Mouse (Mus musculus) E14TG2a.4 (cell line): ENCODE data around the gene Atp9a.

Experiments
- CTCF ChIP-seq: conservative IDR thresholded peaks from 2 replicates; pipeline ENCODE4 v1.5.1; 2014; ENCODE audit warnings: low read length
- NANOG ChIP-seq: IDR thresholded peaks from 2 replicates; pipeline ENCODE4 v1.6.1; 2014; ENCODE audit warnings: borderline replicate concordance, low read length, mixed read lengths
- POU5F1 ChIP-seq: IDR thresholded peaks from 2 replicates; pipeline ENCODE4 v1.6.1; 2014; ENCODE audit warnings: low read length, borderline replicate concordance

- TF ChIP-seq CTCF (no peak), POU5F1 (no peak), NANOG (no peak)
Observed at GRCm38 (mm10) chr2:168633301-168633816, 108.8 kb downstream of the Atp9a start.
